Comparison of ENCODE assay signal across 36 mouse cellular contexts in the genomic region with DNA sequence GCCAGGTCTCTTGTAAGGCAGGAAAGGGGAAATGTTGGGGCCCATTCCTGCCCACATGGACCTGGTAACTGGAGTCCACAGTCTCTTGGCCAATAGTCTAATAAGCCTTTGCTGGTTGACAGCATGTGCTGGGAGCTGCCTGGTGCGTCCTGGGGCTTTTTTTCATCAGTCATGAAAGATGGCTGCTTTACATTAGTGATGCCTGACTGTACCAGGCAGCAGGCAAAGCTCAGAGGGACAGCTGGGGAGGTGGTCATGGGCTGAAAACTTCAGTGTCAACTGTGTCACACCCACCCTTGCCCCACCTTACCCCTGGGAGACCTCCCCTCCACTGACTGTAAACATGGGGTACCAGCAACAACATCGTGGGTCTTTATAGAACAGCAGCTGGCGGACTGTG. TPM values are rescaled to one million over a fixed set of nuclear protein-coding genes. Genes with fewer than 3 reads are reported as not detected.
DNase-seq lines count a peak whose midpoint lies in the region; ATAC-seq and TF ChIP-seq lines count a peak whose summit lies in the region.
"Had no signal": no experiment of that assay in that cellular context is flagged by ENCODE, and none has a peak within 500 bp of the region (broad histone marks: within the 10 kb centered on the region; RNA-seq: fewer than 3 reads in every experiment).

No protein-coding gene starts in this region.

- WGBS in forebrain, embryonic 14.5 days = 58% methylated on average over 3 of the region's 3 CpGs
- 84% methylated on average over 3 of the region's 3 CpGs for WGBS in forebrain, embryonic 11.5 days
- WGBS in midbrain, embryonic 11.5 days = 73% methylated on average over 3 of the region's 3 CpGs
- 62% methylated on average over 3 of the region's 3 CpGs for WGBS in midbrain, embryonic 14.5 days
- WGBS in forebrain, postnatal 0 days = 54% methylated on average over 3 of the region's 3 CpGs
- 73% methylated on average over 3 of the region's 3 CpGs for WGBS in midbrain, embryonic 16.5 days

- no peak overlapping the region for H3K4me3 ChIP-seq in forebrain, embryonic 14.5 days (ENCODE audit: low read depth, low read length)
- no peak overlapping the region for H3K4me3 ChIP-seq in forebrain, embryonic 11.5 days (ENCODE audit: low read depth, low read length)
- no peak overlapping the region for H3K4me3 ChIP-seq in midbrain, embryonic 11.5 days (ENCODE audit: low read depth, low read length)
- H3K4me3 ChIP-seq in midbrain, embryonic 14.5 days (replicated peaks; ENCODE audit: low read depth, low read length) = no peak overlapping the region
- no peak overlapping the region for H3K4me3 ChIP-seq in forebrain, postnatal 0 days (ENCODE audit: low read depth, low read length)
- no peak overlapping the region for H3K4me3 ChIP-seq in midbrain, embryonic 16.5 days (ENCODE audit: low read depth, low read length)
- H3K4me3 ChIP-seq: erythroblast, embryonic 14.5 days; heart, embryonic 10.5 days; heart, embryonic 15.5 days; kidney, embryonic 15.5 days; layer of hippocampus, adult 2 months; limb, embryonic 13.5 days; lung, embryonic 15.5 days; midbrain, embryonic 12.5 days; myocyte had no signal

- 0 out of 2 replicates have a peak, but pooled peaks have one; percentile 9 for ATAC-seq in forebrain, embryonic 14.5 days
- ATAC-seq in forebrain, embryonic 11.5 days (replicated peaks; ENCODE audit: low FRiP score) = no peak
- no peak for ATAC-seq in midbrain, embryonic 11.5 days (ENCODE audit: low FRiP score)
- ATAC-seq in midbrain, embryonic 14.5 days (ENCODE audit: low FRiP score, low TSS enrichment) = no peak
- no peak for ATAC-seq in forebrain, postnatal 0 days
- ATAC-seq in midbrain, embryonic 16.5 days = no peak
- ATAC-seq: Patski had no signal

- no peak for DNase-seq in forebrain, embryonic 14.5 days (ENCODE audit: low spot score)
- DNase-seq in forebrain, embryonic 11.5 days (ENCODE audit: low spot score) = no peak
- peak; percentile 47 for DNase-seq in midbrain, embryonic 11.5 days (ENCODE audit: low spot score, missing footprints)
- no peak for DNase-seq in midbrain, embryonic 14.5 days
- no peak for DNase-seq in forebrain, postnatal 0 days
- DNase-seq in left cerebral cortex, adult 11 months (ENCODE audit: low spot score) = no peak
- DNase-seq in embryo, embryonic 10 days (ENCODE audit: low spot score) = no peak
- DNase-seq: gastrocnemius, postnatal 25 days; heart, adult 11 months; kidney, adult 11 months; kidney, postnatal 25 days; thymus, adult 2 months; thymus, postnatal 4 days had no signal

- H3K9me3 ChIP-seq in forebrain, embryonic 14.5 days (replicated peaks; ENCODE audit: control insufficient read depth, low read length) = no peaks in the 10 kb centered on the region
- no peaks in the 10 kb centered on the region for H3K9me3 ChIP-seq in forebrain, embryonic 11.5 days (ENCODE audit: control insufficient read depth, low read length)
- no peaks in the 10 kb centered on the region for H3K9me3 ChIP-seq in midbrain, embryonic 11.5 days (ENCODE audit: control insufficient read depth, low read length)
- no peaks in the 10 kb centered on the region for H3K9me3 ChIP-seq in midbrain, embryonic 14.5 days (ENCODE audit: control insufficient read depth, low read length)
- no peaks in the 10 kb centered on the region for H3K9me3 ChIP-seq in forebrain, postnatal 0 days (ENCODE audit: low read length)
- H3K9me3 ChIP-seq in midbrain, embryonic 16.5 days (replicated peaks; ENCODE audit: control insufficient read depth, low read length, poor library complexity, severe bottlenecking) = no peaks in the 10 kb centered on the region
- H3K9me3 ChIP-seq: heart, embryonic 10.5 days; heart, embryonic 15.5 days; kidney, embryonic 15.5 days; limb, embryonic 13.5 days; lung, embryonic 15.5 days; midbrain, embryonic 12.5 days had no signal

- no peak for TF ChIP-seq CTCF in forebrain, postnatal 0 days (IDR thresholded peaks at IDR 0.05; ENCODE audit: low read depth)

- 0 out of 2 replicates have a peak, but pooled peaks cover 5% of the 10 kb centered on the region for H3K27me3 ChIP-seq in forebrain, embryonic 14.5 days (replicated peaks; ENCODE audit: control insufficient read depth, insufficient read depth, low read length)
- H3K27me3 ChIP-seq in forebrain, embryonic 11.5 days (ENCODE audit: control insufficient read depth, insufficient read depth, low read length) = no peaks in the 10 kb centered on the region; the same call in 1 of the 2 replicates
- H3K27me3 ChIP-seq in midbrain, embryonic 11.5 days (ENCODE audit: control insufficient read depth, insufficient read depth, low read length) = no peaks in the 10 kb centered on the region
- no peaks in the 10 kb centered on the region for H3K27me3 ChIP-seq in midbrain, embryonic 14.5 days (ENCODE audit: control insufficient read depth, insufficient read depth, low read length)
- no peaks in the 10 kb centered on the region for H3K27me3 ChIP-seq in forebrain, postnatal 0 days (ENCODE audit: insufficient read depth, low read length)
- no peaks in the 10 kb centered on the region for H3K27me3 ChIP-seq in midbrain, embryonic 16.5 days (ENCODE audit: control insufficient read depth, insufficient read depth, low read depth, low read length)
- H3K27me3 ChIP-seq: limb, embryonic 13.5 days; lung, embryonic 15.5 days had no signal

- H3K36me3 ChIP-seq in forebrain, embryonic 14.5 days (ENCODE audit: control insufficient read depth, insufficient read depth, low read length) = no peaks in the 10 kb centered on the region
- H3K36me3 ChIP-seq in forebrain, embryonic 11.5 days (ENCODE audit: control insufficient read depth, insufficient read depth, low read length) = no peaks in the 10 kb centered on the region
- no peaks in the 10 kb centered on the region for H3K36me3 ChIP-seq in midbrain, embryonic 11.5 days (ENCODE audit: control insufficient read depth, insufficient read depth, low read length)
- no peaks in the 10 kb centered on the region for H3K36me3 ChIP-seq in midbrain, embryonic 14.5 days (ENCODE audit: control insufficient read depth, insufficient read depth, low read length)
- no peaks in the 10 kb centered on the region for H3K36me3 ChIP-seq in forebrain, postnatal 0 days (ENCODE audit: insufficient read depth)
- no peaks in the 10 kb centered on the region for H3K36me3 ChIP-seq in midbrain, embryonic 16.5 days (ENCODE audit: control insufficient read depth, insufficient read depth, low read length)
- H3K36me3 ChIP-seq: heart, embryonic 10.5 days; heart, embryonic 15.5 days; kidney, embryonic 15.5 days; limb, embryonic 13.5 days; lung, embryonic 15.5 days; midbrain, embryonic 12.5 days had no signal

- H3K9ac ChIP-seq in forebrain, embryonic 14.5 days (ENCODE audit: low read length) = no peak overlapping the region
- H3K9ac ChIP-seq in forebrain, embryonic 11.5 days (ENCODE audit: low read length) = no peak overlapping the region
- no peak overlapping the region for H3K9ac ChIP-seq in midbrain, embryonic 11.5 days (ENCODE audit: low read length)
- no peak overlapping the region for H3K9ac ChIP-seq in midbrain, embryonic 14.5 days (replicated peaks; ENCODE audit: low read length)
- 0 out of 2 replicates have a peak overlapping the region, but pooled peaks have one; percentile 10 for H3K9ac ChIP-seq in forebrain, postnatal 0 days
- no peak overlapping the region for H3K9ac ChIP-seq in midbrain, embryonic 16.5 days (ENCODE audit: low read depth, low read length)
- H3K9ac ChIP-seq: heart, embryonic 15.5 days; kidney, embryonic 15.5 days; limb, embryonic 13.5 days; lung, embryonic 15.5 days; midbrain, embryonic 12.5 days had no signal

- peak overlapping the region; percentile 65 for H3K27ac ChIP-seq in forebrain, embryonic 14.5 days (ENCODE audit: low read depth, low read length)
- no peak overlapping the region for H3K27ac ChIP-seq in forebrain, embryonic 11.5 days (ENCODE audit: low read depth, low read length)
- H3K27ac ChIP-seq in midbrain, embryonic 11.5 days (ENCODE audit: low read depth, low read length) = no peak overlapping the region
- no peak overlapping the region for H3K27ac ChIP-seq in midbrain, embryonic 14.5 days (replicated peaks; ENCODE audit: low read depth, low read length)
- no peak overlapping the region for H3K27ac ChIP-seq in forebrain, postnatal 0 days (ENCODE audit: low read depth, low read length)
- 0 out of 2 replicates have a peak overlapping the region, but pooled peaks have one; percentile 44 for H3K27ac ChIP-seq in midbrain, embryonic 16.5 days (ENCODE audit: low read length)
- H3K27ac ChIP-seq: heart, embryonic 10.5 days; heart, embryonic 15.5 days; kidney, embryonic 15.5 days; layer of hippocampus, adult 2 months; limb, embryonic 13.5 days; lung, embryonic 15.5 days; midbrain, embryonic 12.5 days; stomach, postnatal 0 days had no signal

- H3K4me2 ChIP-seq in forebrain, embryonic 14.5 days (ENCODE audit: low read length) = no peak overlapping the region
- no peak overlapping the region for H3K4me2 ChIP-seq in forebrain, embryonic 11.5 days (ENCODE audit: low read depth, low read length, severe bottlenecking)
- no peak overlapping the region for H3K4me2 ChIP-seq in midbrain, embryonic 11.5 days
- H3K4me2 ChIP-seq in midbrain, embryonic 14.5 days (ENCODE audit: low read length) = no peak overlapping the region
- H3K4me2 ChIP-seq in forebrain, postnatal 0 days (ENCODE audit: low read depth) = no peak overlapping the region
- H3K4me2 ChIP-seq in midbrain, embryonic 16.5 days (ENCODE audit: low read length) = no peak overlapping the region
- H3K4me2 ChIP-seq: heart, embryonic 15.5 days; kidney, embryonic 15.5 days; limb, embryonic 13.5 days; liver, embryonic 11.5 days; lung, embryonic 15.5 days; midbrain, embryonic 12.5 days had no signal

- H3K4me1 ChIP-seq in forebrain, embryonic 14.5 days (ENCODE audit: control insufficient read depth, insufficient read depth, low read length) = peaks cover 30% of the 10 kb centered on the region
- H3K4me1 ChIP-seq in forebrain, embryonic 11.5 days (replicated peaks; ENCODE audit: control insufficient read depth, insufficient read depth, low read length) = no peaks in the 10 kb centered on the region
- no peaks in the 10 kb centered on the region for H3K4me1 ChIP-seq in midbrain, embryonic 11.5 days (ENCODE audit: control insufficient read depth, insufficient read depth, low read length)
- peaks cover 4% of the 10 kb centered on the region; the same call in 1 of the 2 replicates for H3K4me1 ChIP-seq in midbrain, embryonic 14.5 days (ENCODE audit: control insufficient read depth, insufficient read depth, low read length)
- H3K4me1 ChIP-seq in forebrain, postnatal 0 days (ENCODE audit: insufficient read depth) = peaks cover 3% of the 10 kb centered on the region; the same call in 1 of the 2 replicates
- 0 out of 2 replicates have a peak, but pooled peaks cover 2% of the 10 kb centered on the region for H3K4me1 ChIP-seq in midbrain, embryonic 16.5 days (ENCODE audit: control insufficient read depth, insufficient read depth, low read length)
- H3K4me1 ChIP-seq: kidney, embryonic 15.5 days; limb, embryonic 13.5 days; lung, embryonic 15.5 days had no signal

RNA-seq across cellular contexts. Expression of a gene that starts 19.6 kb away (rescaled TPM):
- 0.30 TPM in 2 replicates for polyA plus RNA-seq in forebrain, embryonic 14.5 days (2014; fragmentation: Nextera tagmentation; extraction: Ambion mirVana)
- polyA plus RNA-seq in forebrain, embryonic 11.5 days (2014; fragmentation: Nextera tagmentation; extraction: Ambion mirVana) = 0.27 TPM in 1 of 2 replicates, not detected in the other
- not detected in 2 replicates for polyA plus RNA-seq in midbrain, embryonic 11.5 days (2014; fragmentation: Nextera tagmentation; extraction: Ambion mirVana)
- 0.32 and 0.57 TPM in 2 replicates for polyA plus RNA-seq in midbrain, embryonic 14.5 days (2014; fragmentation: Nextera tagmentation; extraction: Ambion mirVana)
- total RNA-seq in forebrain, postnatal 0 days (2014; rRNA removed) = 1.8 and 4.0 TPM in 2 replicates
- 0.67 TPM in 2 replicates for polyA plus RNA-seq in forebrain, postnatal 0 days (2015; fragmentation: Nextera tagmentation; extraction: Ambion mirVana)
- 0.30 and 0.51 TPM in 2 replicates for polyA plus RNA-seq in midbrain, embryonic 16.5 days (2015; fragmentation: Nextera tagmentation; extraction: Ambion mirVana)
- total RNA-seq: adrenal gland, postnatal 14 days; common myeloid progenitor, adult 5-6 weeks; gastrocnemius, adult 18-20 months; gastrocnemius, postnatal 25 days; heart, postnatal 25 days; megakaryocyte progenitor cell, adult 5-6 weeks; neutrophil, adult 5-6 weeks had no signal
- polyA plus RNA-seq: embryonic facial prominence, embryonic 14.5 days; erythroblast, embryonic 14.5 days; heart, embryonic 10.5 days; heart, embryonic 15.5 days; kidney, embryonic 15.5 days; liver, embryonic 11.5 days; liver, embryonic 16.5 days; lung, embryonic 15.5 days; midbrain, embryonic 12.5 days; spleen, adult 2 months; stomach, postnatal 0 days; thymus, adult 2 months had no signal

RNA-seq across cellular contexts. Expression of a gene that starts 37.0 kb away (rescaled TPM):
- 22.3 and 29.8 TPM in 2 replicates for polyA plus RNA-seq in forebrain, embryonic 14.5 days (2014; fragmentation: Nextera tagmentation; extraction: Ambion mirVana)
- polyA plus RNA-seq in forebrain, embryonic 11.5 days (2014; fragmentation: Nextera tagmentation; extraction: Ambion mirVana) = 23.9 and 24.7 TPM in 2 replicates
- 12.7 and 13.6 TPM in 2 replicates for polyA plus RNA-seq in midbrain, embryonic 11.5 days (2014; fragmentation: Nextera tagmentation; extraction: Ambion mirVana)
- polyA plus RNA-seq in midbrain, embryonic 14.5 days (2014; fragmentation: Nextera tagmentation; extraction: Ambion mirVana) = 12.8 and 27.5 TPM in 2 replicates
- 41.7 and 57.6 TPM in 2 replicates for total RNA-seq in forebrain, postnatal 0 days (2014; rRNA removed)
- polyA plus RNA-seq in forebrain, postnatal 0 days (2015; fragmentation: Nextera tagmentation; extraction: Ambion mirVana) = 56.7 and 64.3 TPM in 2 replicates
- 28.7 and 30.6 TPM in 2 replicates for polyA plus RNA-seq in midbrain, embryonic 16.5 days (2015; fragmentation: Nextera tagmentation; extraction: Ambion mirVana)
- total RNA-seq: common myeloid progenitor, adult 5-6 weeks; megakaryocyte progenitor cell, adult 5-6 weeks; MEL; neutrophil, adult 5-6 weeks had no signal

Comparison
In these comparisons a context has a peak if more than half of its experiments do, and no peak if none do; other contexts are left out.
1. H3K27ac ChIP-seq: peak in forebrain, embryonic 14.5 days (single experiment) and midbrain, embryonic 16.5 days (single experiment); none in forebrain, embryonic 11.5 days (single experiment), midbrain, embryonic 11.5 days (single experiment), midbrain, embryonic 14.5 days (single experiment) and forebrain, postnatal 0 days (single experiment).